ENCODE assay signal across 8 mouse cellular contexts in the genomic region with DNA sequence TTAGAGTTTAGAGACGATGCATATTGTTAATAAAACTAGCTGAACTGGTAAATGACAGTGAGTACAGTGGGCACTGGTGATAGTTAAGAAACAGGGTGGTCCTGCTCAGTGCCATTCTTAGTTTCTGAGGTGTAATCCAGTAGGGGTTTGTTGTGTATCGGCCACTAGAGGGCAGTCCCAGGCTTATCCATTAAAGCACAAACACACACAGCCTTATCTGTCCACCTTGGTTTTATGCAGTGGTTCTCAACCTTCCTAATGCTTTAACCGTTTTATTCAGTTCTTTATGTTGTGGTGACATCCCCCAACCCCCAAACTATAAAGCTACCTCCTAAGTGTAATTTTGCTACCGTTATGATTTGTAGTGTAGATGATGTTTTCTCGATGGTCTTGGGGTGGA. TPM values are rescaled to one million over a fixed set of nuclear protein-coding genes. Genes with fewer than 3 reads are reported as not detected.
DNase-seq lines count a peak whose midpoint lies in the region.

No protein-coding gene starts in this region.

- peak; percentile 61 for DNase-seq in adrenal gland, postnatal 14 days
- no peak for DNase-seq in adrenal gland, adult 8-10 months
- DNase-seq in left cerebral cortex, adult 18-20 months (ENCODE audit: low spot score in 2 of 2), result peak; percentile 36 to 52
- no peak for DNase-seq in left cerebral cortex, adult 11 months (ENCODE audit: low spot score)
- DNase-seq in c-Kit-negative CD71-positive TER-119-positive erythroid progenitor cells, embryonic 14.5 days (ENCODE audit: low read depth, low spot score), result peak; percentile 47
- peak; percentile 52 to 71 for DNase-seq in kidney, postnatal 4 days
- DNase-seq in natural killer cell, adult 2 months (ENCODE audit: low spot score in 2 of 2), result peak; percentile 27 to 58
- DNase-seq in gastrocnemius, postnatal 4 days (ENCODE audit: low spot score in 2 of 2), result no peak

RNA-seq across cellular contexts. Expression of a gene that starts 1.5 kb away (rescaled TPM):
- total RNA-seq in adrenal gland, postnatal 14 days (2021), result 26.0 and 28.2 TPM in 2 replicates
- 10 to 100 TPM; 17.2 to 24.1 (median 22.5) TPM for total RNA-seq in adrenal gland, adult 8-10 months (2022)
- 10 to 100 TPM; 49.2 to 51.6 TPM for total RNA-seq in left cerebral cortex, adult 18-20 months (2021)
- total RNA-seq in gastrocnemius, postnatal 4 days (2021), result 10 to 100 TPM; 22.1 to 23.6 TPM

RNA-seq across cellular contexts. Expression of a gene that starts 26.1 kb away (rescaled TPM):
- 15.7 and 22.7 TPM in 2 replicates for total RNA-seq in adrenal gland, postnatal 14 days (2021)
- 10 to 100 TPM; 21.9 to 25.0 (median 22.9) TPM for total RNA-seq in adrenal gland, adult 8-10 months (2022)
- 10 to 100 TPM; 20.4 to 25.0 TPM for total RNA-seq in left cerebral cortex, adult 18-20 months (2021)
- 10 to 100 TPM; 12.4 to 14.2 TPM for total RNA-seq in gastrocnemius, postnatal 4 days (2021)

RNA-seq across cellular contexts. Expression of a gene that starts 42.7 kb away (rescaled TPM):
- not detected in 2 replicates for total RNA-seq in adrenal gland, postnatal 14 days (2021)
- total RNA-seq in adrenal gland, adult 8-10 months (2022), result not detected
- total RNA-seq in left cerebral cortex, adult 18-20 months (2021), result not detected
- total RNA-seq in gastrocnemius, postnatal 4 days (2021), result not detected

RNA-seq across cellular contexts. Expression of a gene that starts 46.0 kb away (rescaled TPM):
- not detected in 2 replicates for total RNA-seq in adrenal gland, postnatal 14 days (2021)
- total RNA-seq in adrenal gland, adult 8-10 months (2022), result under 1 TPM in 2 of 4 experiments, not detected in 2; 0.21 to 0.52 TPM
- total RNA-seq in left cerebral cortex, adult 18-20 months (2021), result not detected
- under 1 TPM; 0.32 to 0.36 TPM for total RNA-seq in gastrocnemius, postnatal 4 days (2021)

Comparison
In these comparisons a context has a peak if more than half of its experiments do, and no peak if none do; other contexts are left out.
1. DNase-seq: peak in adrenal gland, postnatal 14 days (single experiment), left cerebral cortex, adult 18-20 months (2 of 2), c-Kit-negative CD71-positive TER-119-positive erythroid progenitor cells, embryonic 14.5 days (single experiment), kidney, postnatal 4 days (2 of 2) and natural killer cell, adult 2 months (2 of 2); none in adrenal gland, adult 8-10 months (single experiment), left cerebral cortex, adult 11 months (single experiment) and gastrocnemius, postnatal 4 days (0 of 2).